Mouse (Mus musculus): ENCODE measurements around the gene Bmp8a.
"Not testable (repeated sequence)": the region's sequence is repeated elsewhere in the genome, so short reads cannot be mapped to it uniquely, and the experiment has no call there.

Gene Bmp8a

GRCm38 (mm10) chr4:123328946-123329345 lies 14.1 kb downstream of the Bmp8a start:
- no peak for DNase-seq

- no peak for DNase-seq
Measured at GRCm38 (mm10) chr4:123327630-123328029, 15.4 kb downstream of the Bmp8a start.

- no peak for DNase-seq
Measured at GRCm38 (mm10) chr4:123326087-123326486, 17.0 kb downstream of the Bmp8a start.

GRCm38 (mm10) chr4:123323534-123323933 lies 19.5 kb downstream of the Bmp8a start, which contains the start of gene Oxct2a:
Oxct2a (minus strand) TSS chr4:123323634.
- DNase-seq = no peak

GRCm38 (mm10) chr4:123322910-123323309 lies 20.1 kb downstream of the Bmp8a start:
- not testable (repeated sequence) for DNase-seq

GRCm38 (mm10) chr4:123314497-123314896 lies 28.6 kb downstream of the Bmp8a start:
- no peak for DNase-seq

- no peak for DNase-seq
Measured at GRCm38 (mm10) chr4:123313010-123313409, 30.0 kb downstream of the Bmp8a start.

- DNase-seq = no peak
Measured at GRCm38 (mm10) chr4:123311845-123312244, 31.2 kb downstream of the Bmp8a start.

- no peak for DNase-seq
Measured at GRCm38 (mm10) chr4:123308292-123308691, 34.8 kb downstream of the Bmp8a start.

GRCm38 (mm10) chr4:123306999-123307398 lies 36.1 kb downstream of the Bmp8a start:
- DNase-seq = no peak

GRCm38 (mm10) chr4:123305789-123306188 lies 37.3 kb downstream of the Bmp8a start:
- peak; percentile 23 to 29 for DNase-seq

- no peak for DNase-seq
Measured at GRCm38 (mm10) chr4:123298980-123299670, 43.9 kb downstream of the Bmp8a start.

- DNase-seq = no peak
Measured at GRCm38 (mm10) chr4:123298226-123298625, 44.8 kb downstream of the Bmp8a start.

GRCm38 (mm10) chr4:123297195-123297960 lies 45.7 kb downstream of the Bmp8a start:
- no peak for DNase-seq

- DNase-seq = no peak
Measured at GRCm38 (mm10) chr4:123296148-123296534, 46.9 kb downstream of the Bmp8a start.

GRCm38 (mm10) chr4:123295516-123296147 lies 47.4 kb downstream of the Bmp8a start:
- no peak for DNase-seq

GRCm38 (mm10) chr4:123295026-123295425 lies 48.0 kb downstream of the Bmp8a start:
- not testable (repeated sequence) for DNase-seq

GRCm38 (mm10) chr4:123293661-123294443 lies 49.2 kb downstream of the Bmp8a start:
- no peak for DNase-seq

- no peak for DNase-seq
Measured at GRCm38 (mm10) chr4:123292989-123293388, 50.1 kb downstream of the Bmp8a start.

GRCm38 (mm10) chr4:123292390-123292789 lies 50.7 kb downstream of the Bmp8a start:
- DNase-seq = no peak

GRCm38 (mm10) chr4:123289038-123289437 lies 54.0 kb downstream of the Bmp8a start:
- no peak for DNase-seq

- no peak for DNase-seq
Measured at GRCm38 (mm10) chr4:123286790-123287189, 56.3 kb downstream of the Bmp8a start.
